Mouse (Mus musculus) cerebellum, postnatal 25 days (tissue): ENCODE data around the gene Plekha1.

Source experiments
- DNase-seq, 2 experiments: peaks; one replicate each; pipeline ENCODE4 v3.0.0; 2021; ENCODE audit warnings: mixed read lengths in 2 of 2

Plekha1 gene

GRCm38 (mm10) chr7:130865613-130866591, at the start of gene Plekha1:
TSS of gene Plekha1 (plus strand) at chr7:130865756.
- DNase-seq: peak; percentile 98

DNA sequence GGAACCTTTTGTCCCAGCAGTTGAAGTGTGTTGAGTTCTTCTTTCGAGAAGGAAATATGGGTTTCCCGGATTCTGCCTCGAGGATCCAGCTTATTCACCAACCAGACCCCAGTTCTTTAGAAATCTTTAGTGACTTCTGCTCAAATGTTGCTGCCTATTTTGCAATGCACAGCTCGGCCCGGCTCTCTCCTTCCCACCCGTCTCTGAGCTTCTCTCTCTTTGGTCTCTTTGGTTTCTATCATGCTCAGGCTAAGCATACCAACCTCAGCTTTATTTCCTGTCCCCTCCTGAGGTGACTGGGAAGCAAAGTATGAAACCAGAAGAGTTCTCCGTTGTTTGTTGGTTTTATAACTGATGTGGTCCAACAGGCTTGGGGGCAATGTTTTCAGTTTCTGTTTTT, 49.3 kb upstream of the Plekha1 start:
- no peak for DNase-seq

GRCm38 (mm10) chr7:130818813-130819212, 46.7 kb upstream of the Plekha1 start:
- DNase-seq: no peak

GRCm38 (mm10) chr7:130819624-130820023, 45.9 kb upstream of the Plekha1 start:
- no peak for DNase-seq

DNA sequence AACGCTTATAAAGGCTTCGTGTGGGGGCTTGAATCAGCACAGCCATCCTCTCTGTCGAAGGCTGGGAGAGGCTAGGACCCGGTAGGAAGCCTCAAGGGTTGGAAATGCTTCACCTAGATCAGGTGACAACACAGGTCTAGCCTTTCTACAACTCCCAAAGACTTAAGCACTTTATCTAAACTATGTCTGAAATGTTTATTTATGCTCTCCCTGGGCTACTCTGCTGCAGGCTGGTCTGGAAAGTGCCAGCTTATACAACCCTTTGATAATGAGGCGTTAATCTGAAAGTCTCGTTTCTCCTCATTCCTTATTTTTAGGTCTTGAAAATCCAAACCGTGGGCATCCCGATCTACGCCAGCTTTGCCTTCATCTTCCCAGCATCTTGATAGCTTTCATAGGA, 41.6 kb upstream of the Plekha1 start:
- DNase-seq: no peak

- no peak for DNase-seq
Observed at GRCm38 (mm10) chr7:130826343-130826742, 39.2 kb upstream of the Plekha1 start.

- DNase-seq: peak; percentile 57 to 78
Observed at GRCm38 (mm10) chr7:130827431-130827830, 38.1 kb upstream of the Plekha1 start.

- no peak for DNase-seq
Observed at GRCm38 (mm10) chr7:130827844-130828403, 37.6 kb upstream of the Plekha1 start.

DNA sequence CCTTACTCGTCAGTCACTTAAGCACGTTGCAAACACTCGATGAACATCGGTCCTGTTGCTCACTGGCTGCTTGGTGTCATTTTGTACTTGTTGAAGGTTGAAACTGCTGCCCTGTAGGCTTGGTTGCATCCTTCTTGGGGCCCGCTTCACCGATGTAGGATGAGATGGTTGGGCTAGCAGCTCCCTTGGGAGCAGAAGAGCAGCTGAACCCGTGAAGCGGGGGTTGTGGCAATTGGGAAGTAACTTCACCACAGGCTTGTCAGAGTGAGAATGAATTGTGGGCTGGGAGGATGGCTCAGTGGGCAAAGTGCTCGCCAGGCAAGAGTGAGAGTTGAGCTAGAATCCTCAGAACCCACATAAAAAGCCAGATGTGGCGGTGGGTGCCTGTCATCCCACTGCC, 37.1 kb upstream of the Plekha1 start:
- DNase-seq: no peak

GRCm38 (mm10) chr7:130831586-130831985, 34.0 kb upstream of the Plekha1 start:
- DNase-seq: peak in 1 of 2 experiments; percentile 0

DNA sequence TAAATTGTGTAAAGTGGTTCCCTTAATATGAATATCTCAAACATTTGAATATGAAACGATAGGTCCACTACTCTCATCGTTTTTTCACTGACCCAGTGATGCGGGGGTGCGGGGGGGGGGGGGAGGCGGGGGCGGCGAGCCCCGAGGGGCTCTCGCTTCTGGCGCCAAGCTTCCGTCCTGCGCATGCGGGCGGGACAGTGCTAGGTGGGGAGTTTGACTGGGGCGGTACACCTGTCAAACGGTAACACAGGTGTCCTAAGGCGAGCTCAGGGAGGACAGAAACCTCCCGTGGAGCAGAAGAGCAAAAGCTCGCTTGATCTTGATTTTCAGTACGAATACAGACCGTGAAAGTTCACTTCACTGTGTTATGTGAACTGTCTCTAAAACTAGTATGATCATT, 31.3 kb upstream of the Plekha1 start:
- peak; percentile 38 to 78 for DNase-seq

DNA sequence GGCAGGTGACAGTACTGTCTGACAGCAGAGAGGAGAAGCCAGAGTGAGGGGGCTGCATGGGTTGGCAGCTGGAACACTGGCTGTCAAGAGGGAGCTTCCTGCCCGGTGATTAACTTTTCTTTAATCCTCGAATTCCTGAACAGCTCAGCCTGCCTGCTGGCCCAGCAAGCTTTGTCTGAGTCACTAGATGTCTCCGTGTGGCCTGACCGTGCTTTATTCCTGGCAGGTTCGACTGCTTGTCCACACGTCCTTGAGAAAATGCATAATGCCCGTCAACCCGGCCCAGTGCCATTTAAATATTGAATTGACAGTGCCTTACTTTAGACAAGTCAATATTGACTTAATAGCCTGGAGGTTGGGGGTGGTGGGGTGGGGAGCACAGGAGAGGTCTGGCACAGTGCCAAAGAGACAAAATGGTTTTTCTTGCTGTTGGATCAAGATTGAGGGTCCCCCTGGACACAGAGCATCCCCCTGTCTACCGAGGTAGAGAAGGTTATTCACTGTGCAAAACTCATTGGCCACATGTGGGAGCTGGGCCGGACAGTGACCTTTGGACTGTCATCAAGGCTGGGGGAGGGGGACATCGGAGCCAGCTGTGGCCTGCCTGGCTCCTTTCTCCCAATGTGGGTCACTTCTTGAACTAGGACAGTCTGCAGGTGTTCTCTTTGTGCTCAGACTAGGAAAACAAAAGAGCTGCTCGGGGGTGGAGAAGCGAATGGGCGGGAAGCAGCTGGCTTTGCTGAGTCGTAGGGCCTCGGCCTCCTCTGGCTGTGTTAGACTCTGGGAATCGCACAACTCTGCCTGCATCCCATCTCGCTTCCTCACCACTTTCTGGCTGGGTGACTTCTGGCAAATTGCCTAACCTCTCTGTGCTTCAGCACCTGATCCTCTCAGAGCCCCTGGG, 30.3 kb upstream of the Plekha1 start:
- DNase-seq: peak; percentile 56 to 65

- DNase-seq: no peak
Observed at GRCm38 (mm10) chr7:130836066-130836465, 29.5 kb upstream of the Plekha1 start.

- DNase-seq: peak; percentile 85 to 86
Observed at GRCm38 (mm10) chr7:130837941-130838657, 27.5 kb upstream of the Plekha1 start.

DNA sequence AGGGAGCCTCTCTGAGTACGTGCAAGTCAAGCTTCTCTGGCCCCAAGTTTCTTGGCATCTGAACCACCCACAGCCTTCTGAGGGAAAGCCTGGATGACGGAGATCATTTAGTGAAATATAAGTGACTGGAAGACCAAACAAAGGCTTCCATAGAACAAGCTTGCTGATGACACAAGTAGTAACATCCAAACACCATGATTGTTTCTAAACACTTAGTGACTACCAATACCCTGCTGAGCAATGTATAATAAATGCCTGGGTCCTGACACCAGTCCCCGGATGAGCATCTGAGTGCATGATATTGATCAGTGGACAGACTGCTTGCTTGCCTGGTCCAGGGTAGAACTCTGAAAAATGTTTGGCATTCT, 26.9 kb upstream of the Plekha1 start:
- DNase-seq: peak in 1 of 2 experiments; percentile 36

- DNase-seq: no peak
Observed at GRCm38 (mm10) chr7:130839380-130840100, 26.0 kb upstream of the Plekha1 start.

GRCm38 (mm10) chr7:130847164-130847718, 18.3 kb upstream of the Plekha1 start:
- no peak for DNase-seq

GRCm38 (mm10) chr7:130854684-130855292, 10.8 kb upstream of the Plekha1 start:
- no peak for DNase-seq

- peak; percentile 73 to 78 for DNase-seq
Observed at GRCm38 (mm10) chr7:130855681-130856080, 9.9 kb upstream of the Plekha1 start.

- no peak for DNase-seq
Observed at GRCm38 (mm10) chr7:130857973-130858372, 7.6 kb upstream of the Plekha1 start.

GRCm38 (mm10) chr7:130859926-130860325, 5.6 kb upstream of the Plekha1 start:
- DNase-seq: no peak
